Mouse (Mus musculus) limb, embryonic 12.5 days (tissue): Measurements from ENCODE around the gene Etv2. TPM values are rescaled to one million over a fixed set of nuclear protein-coding genes. Genes with fewer than 3 reads are reported as not detected.

ENCODE experiments used
- ATAC-seq: fragments of 200-750 bp; cut with Nextera tagmentation; 2 replicates; pipeline ENCODE4 v1.8.0; 2017; ENCODE audit warnings: low read depth, moderate TSS enrichment; ENCODE audit not compliant: insufficient number of reproducible peaks, insufficient read depth, low FRiP score, low TSS enrichment
- H3K27ac ChIP-seq: fragments of 300-500 bp; sonication (generic); 2 replicates; pipeline ENCODE4 v1.5.1; 2016; ENCODE audit warnings: mild to moderate bottlenecking, moderate library complexity
- H3K27me3 ChIP-seq: fragments of 300-500 bp; sonication (generic); 2 replicates; pipeline ENCODE4 v1.6.1; 2016; ENCODE audit warnings: mild to moderate bottlenecking, moderate library complexity
- H3K36me3 ChIP-seq: fragments of 300-500 bp; sonication (generic); 2 replicates; pipeline ENCODE4 v1.6.1; 2016; ENCODE audit warnings: mild to moderate bottlenecking, moderate library complexity
- H3K4me1 ChIP-seq: fragments of 300-500 bp; sonication (generic); replicated peaks from 2 replicates; pipeline ENCODE4 v1.6.1; 2016
- H3K4me2 ChIP-seq: fragments of 300-500 bp; sonication (generic); 2 replicates; pipeline ENCODE4 v1.6.1; 2016; ENCODE audit warnings: mild to moderate bottlenecking, moderate library complexity
- H3K4me3 ChIP-seq: fragments of 300-500 bp; sonication (generic); replicated peaks from 2 replicates; pipeline ENCODE4 v1.5.1; 2016; ENCODE audit warnings: mild to moderate bottlenecking
- H3K9ac ChIP-seq: fragments of 300-500 bp; sonication (generic); replicated peaks from 2 replicates; pipeline ENCODE4 v1.6.1; 2016; ENCODE audit warnings: mild to moderate bottlenecking, moderate library complexity
- H3K9me3 ChIP-seq: fragments of 300-500 bp; sonication (generic); 2 replicates; pipeline ENCODE4 v1.6.1; 2016; ENCODE audit warnings: mild to moderate bottlenecking, moderate library complexity
- WGBS: fragments of 180-500 bp; shearing (Covaris S2); methylation state at CpG from one replicate; pipeline ENCODE4 v1.1.7; 2016; 5-methylcytosine and 5-hydroxymethylcytosine counted together
- polyA plus RNA-seq: library from polyadenylated mRNA; unstranded; fragments of >200 nt; fragmentation: Nextera tagmentation; extraction: Ambion mirVana; gene quantifications from 2 replicates; pipeline ENCODE4 v1.2.1, GENCODE M21; 2016

Gene Etv2
- polyA plus RNA-seq, 1 experiment from 2014 or later: not detected

- Histone ChIP-seq H3K4me3 (no peak overlapping the region), H3K4me2 (no peak overlapping the region), H3K9me3 (0 out of 2 replicates have a peak, but pooled peaks cover 4% of the 10 kb centered on the region), H3K36me3 (peaks cover 39% of the 10 kb centered on the region), H3K9ac (no peak overlapping the region), H3K4me1 (no peaks in the 10 kb centered on the region), H3K27me3 (no peaks in the 10 kb centered on the region), H3K27ac (no peak overlapping the region)
- WGBS: 25% methylated on average over 14 of the region's 14 CpGs
- no peak for ATAC-seq
Observed at GRCm38 (mm10) chr7:30613529-30614112, 22.0 kb downstream of the Etv2 start.

GRCm38 (mm10) chr7:30612654-30613402, 22.8 kb downstream of the Etv2 start, which contains the start of gene Upk1a:
Upk1a (minus strand) TSS chr7:30612847.
- WGBS: 66% methylated on average over 8 of the region's 8 CpGs

GRCm38 (mm10) chr7:30610043-30610442, 25.6 kb downstream of the Etv2 start:
- Histone ChIP-seq H3K9me3 (0 out of 2 replicates have a peak, but pooled peaks cover 2% of the 10 kb centered on the region), H3K4me1 (no peaks in the 10 kb centered on the region), H3K27ac (no peak overlapping the region), H3K9ac (no peak overlapping the region), H3K4me3 (no peak overlapping the region), H3K27me3 (peaks cover 4% of the 10 kb centered on the region; the same call in 1 of the 2 replicates), H3K36me3 (peaks cover 3% of the 10 kb centered on the region; the same call in 1 of the 2 replicates), H3K4me2 (no peak overlapping the region)
- no peak for ATAC-seq
- 59% methylated on average over 7 of the region's 7 CpGs for WGBS

More at GRCm38 (mm10) chr7:30612654-30613402, 22.8 kb downstream of the Etv2 start, which contains the start of gene Upk1a:
- H3K36me3 ChIP-seq: peaks cover 31% of the 10 kb centered on the region
- H3K9me3 ChIP-seq: 0 out of 2 replicates have a peak, but pooled peaks cover 4% of the 10 kb centered on the region
- H3K9ac ChIP-seq: no peak within 1 kb of the TSS
- ATAC-seq: no peak
- H3K4me3 ChIP-seq: no peak within 1 kb of the TSS
- H3K4me2 ChIP-seq: no peak within 1 kb of the TSS
- H3K4me1 ChIP-seq: no peaks in the 10 kb centered on the region
- H3K27me3 ChIP-seq: peaks cover 1% of the 10 kb centered on the region; the same call in 1 of the 2 replicates
- H3K27ac ChIP-seq: no peak within 1 kb of the TSS

GRCm38 (mm10) chr7:30608476-30608875, 27.2 kb downstream of the Etv2 start:
- H3K27me3 ChIP-seq: peaks cover 4% of the 10 kb centered on the region; the same call in 1 of the 2 replicates
- H3K27ac ChIP-seq: no peak overlapping the region
- H3K9ac ChIP-seq: no peak overlapping the region
- no peak overlapping the region for H3K4me2 ChIP-seq
- no peaks in the 10 kb centered on the region for H3K4me1 ChIP-seq
- ATAC-seq: no peak
- 51% methylated on average over 16 of the region's 16 CpGs for WGBS
- no peak overlapping the region for H3K4me3 ChIP-seq
- no peaks in the 10 kb centered on the region for H3K36me3 ChIP-seq
- H3K9me3 ChIP-seq: no peaks in the 10 kb centered on the region

- no peak overlapping the region for H3K4me3 ChIP-seq
- H3K27me3 ChIP-seq: peaks cover 4% of the 10 kb centered on the region; the same call in 1 of the 2 replicates
- H3K36me3 ChIP-seq: no peaks in the 10 kb centered on the region
- no peak overlapping the region for H3K27ac ChIP-seq
- H3K4me2 ChIP-seq: no peak overlapping the region
- 30% methylated on average over 8 of the region's 8 CpGs for WGBS
- no peak for ATAC-seq
- no peak overlapping the region for H3K9ac ChIP-seq
- no peaks in the 10 kb centered on the region for H3K9me3 ChIP-seq
- H3K4me1 ChIP-seq: no peaks in the 10 kb centered on the region
Observed at GRCm38 (mm10) chr7:30607706-30608309, 27.8 kb downstream of the Etv2 start.

- no peak for ATAC-seq
- 0 out of 2 replicates have a peak, but pooled peaks cover 4% of the 10 kb centered on the region for H3K9me3 ChIP-seq
- 83% methylated on average over 8 of the region's 8 CpGs for WGBS
- no peaks in the 10 kb centered on the region for H3K36me3 ChIP-seq
- no peak overlapping the region for H3K4me2 ChIP-seq
- no peak overlapping the region for H3K27ac ChIP-seq
- no peak overlapping the region for H3K4me3 ChIP-seq
- no peaks in the 10 kb centered on the region for H3K4me1 ChIP-seq
- H3K27me3 ChIP-seq: peaks cover 4% of the 10 kb centered on the region; the same call in 1 of the 2 replicates
- H3K9ac ChIP-seq: no peak overlapping the region
Observed at GRCm38 (mm10) chr7:30604944-30605343, 30.7 kb downstream of the Etv2 start.

- Histone ChIP-seq H3K9me3 (0 out of 2 replicates have a peak, but pooled peaks cover 4% of the 10 kb centered on the region), H3K27me3 (peaks cover 4% of the 10 kb centered on the region; the same call in 1 of the 2 replicates), H3K27ac (no peak overlapping the region), H3K36me3 (no peaks in the 10 kb centered on the region), H3K4me2 (no peak overlapping the region), H3K4me3 (no peak overlapping the region), H3K4me1 (no peaks in the 10 kb centered on the region), H3K9ac (no peak overlapping the region)
- 53% methylated on average over 8 of the region's 8 CpGs for WGBS
- no peak for ATAC-seq
Observed at GRCm38 (mm10) chr7:30604424-30604823, 31.2 kb downstream of the Etv2 start.

- Histone ChIP-seq H3K27ac (no peak overlapping the region), H3K9me3 (0 out of 2 replicates have a peak, but pooled peaks cover 4% of the 10 kb centered on the region), H3K4me3 (no peak overlapping the region), H3K9ac (no peak overlapping the region), H3K4me2 (no peak overlapping the region), H3K36me3 (no peaks in the 10 kb centered on the region), H3K4me1 (no peaks in the 10 kb centered on the region), H3K27me3 (no peaks in the 10 kb centered on the region)
- 28% methylated on average over 3 of the region's 3 CpGs for WGBS
- ATAC-seq: no peak
Observed at GRCm38 (mm10) chr7:30602583-30602982, 33.1 kb downstream of the Etv2 start.

- no peak overlapping the region for H3K9ac ChIP-seq
- H3K27ac ChIP-seq: no peak overlapping the region
- H3K4me1 ChIP-seq: no peaks in the 10 kb centered on the region
- H3K9me3 ChIP-seq: 0 out of 2 replicates have a peak, but pooled peaks cover 4% of the 10 kb centered on the region
- H3K36me3 ChIP-seq: no peaks in the 10 kb centered on the region
- no peak for ATAC-seq
- H3K4me2 ChIP-seq: no peak overlapping the region
- H3K4me3 ChIP-seq: no peak overlapping the region
- WGBS: 69% methylated on average over 7 of the region's 7 CpGs
- no peaks in the 10 kb centered on the region for H3K27me3 ChIP-seq
Observed at GRCm38 (mm10) chr7:30600651-30601050, 35.0 kb downstream of the Etv2 start.

GRCm38 (mm10) chr7:30599933-30600353, 35.7 kb downstream of the Etv2 start:
- no peak overlapping the region for H3K4me2 ChIP-seq
- no peak overlapping the region for H3K9ac ChIP-seq
- peaks cover 3% of the 10 kb centered on the region for H3K27me3 ChIP-seq
- H3K4me1 ChIP-seq: no peaks in the 10 kb centered on the region
- H3K27ac ChIP-seq: no peak overlapping the region
- H3K4me3 ChIP-seq: no peak overlapping the region
- H3K9me3 ChIP-seq: 0 out of 2 replicates have a peak, but pooled peaks cover 4% of the 10 kb centered on the region
- ATAC-seq: peak; percentile 92
- no peaks in the 10 kb centered on the region for H3K36me3 ChIP-seq
- 3% methylated on average over 16 of the region's 16 CpGs for WGBS

GRCm38 (mm10) chr7:30598786-30599185, 36.9 kb downstream of the Etv2 start, which contains the start of gene Zbtb32:
Zbtb32 (minus strand) TSS chr7:30598909.
- no peak for ATAC-seq
- Histone ChIP-seq H3K4me2 (no peak within 1 kb of the TSS), H3K4me3 (no peak within 1 kb of the TSS), H3K9ac (no peak within 1 kb of the TSS), H3K9me3 (0 out of 2 replicates have a peak, but pooled peaks cover 4% of the 10 kb centered on the region), H3K27ac (no peak within 1 kb of the TSS), H3K36me3 (no peaks in the 10 kb centered on the region), H3K27me3 (peaks cover 5% of the 10 kb centered on the region), H3K4me1 (no peaks in the 10 kb centered on the region)
- WGBS: 92% methylated on average over 12 of the region's 12 CpGs
